Mouse (Mus musculus) CD4-positive helper T cell, adult 2 months (primary cell): ENCODE results near the gene Kcna6.

Experiments
- DNase-seq: peaks from one replicate; pipeline ENCODE4 v3.0.0-alpha.2; 2012; ENCODE audit warnings: low read depth, missing footprints, low spot score

The Kcna6 gene

GRCm38 (mm10) chr6:126735806-126736205 is 4.7 kb downstream of the Kcna6 start:
- no peak for DNase-seq

DNA sequence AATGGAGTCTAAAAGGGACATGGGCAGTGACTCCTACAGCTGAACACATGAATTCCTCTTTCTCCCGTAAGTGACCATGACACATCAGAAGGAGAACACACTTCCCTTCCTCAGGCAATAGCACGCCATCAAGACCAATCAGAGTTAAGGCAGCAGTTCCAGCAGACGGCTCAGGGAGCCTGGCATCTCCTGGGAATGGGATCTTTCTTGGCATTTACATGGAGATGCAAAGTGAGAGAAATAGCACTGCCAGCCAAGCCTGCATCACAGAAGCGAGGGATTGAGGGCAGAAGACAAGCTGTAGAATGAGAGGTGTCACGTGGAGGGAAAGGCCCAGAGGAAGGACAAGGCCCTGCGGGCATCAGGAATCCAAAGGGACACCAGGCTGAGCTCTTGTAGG is 7.8 kb downstream of the Kcna6 start:
- no peak for DNase-seq

GRCm38 (mm10) chr6:126728803-126729202 is 11.7 kb downstream of the Kcna6 start:
- DNase-seq = no peak

DNA sequence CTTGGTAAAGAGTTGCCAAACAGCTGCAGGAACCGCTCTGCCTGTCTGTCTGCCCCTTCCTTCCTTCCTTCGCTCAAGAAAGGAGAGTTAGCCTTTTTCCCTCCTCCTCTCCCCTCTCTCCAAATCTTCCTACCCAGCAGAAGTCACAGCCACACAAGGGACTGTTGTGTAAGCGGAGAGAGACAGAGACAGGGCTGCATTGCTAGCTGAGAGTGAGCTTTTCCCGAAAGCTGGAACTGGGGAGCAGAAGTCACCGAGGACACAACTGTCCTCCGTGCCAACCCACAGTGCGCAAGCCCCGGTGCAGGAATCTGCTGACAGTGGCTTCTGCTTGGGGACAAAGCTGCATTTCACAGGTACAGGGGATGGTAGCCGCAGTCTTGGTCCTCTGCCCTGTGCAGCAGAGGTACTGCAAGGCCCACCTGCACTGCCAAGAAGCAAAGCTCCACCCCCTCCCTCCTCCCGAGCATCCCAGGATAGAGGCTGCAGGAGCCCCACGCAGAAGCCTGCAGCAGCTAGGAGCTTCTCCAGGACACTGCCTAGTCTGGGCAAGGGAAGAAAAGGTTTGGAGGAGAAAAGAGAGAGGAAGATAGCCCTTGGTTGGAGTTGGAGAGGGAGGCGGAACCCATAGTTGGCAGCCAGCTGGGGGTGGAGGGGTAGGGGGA is 21.9 kb downstream of the Kcna6 start:
- no peak for DNase-seq

- no peak for DNase-seq
These were observed 27.9 kb downstream of the Kcna6 start for GRCm38 (mm10) chr6:126712531-126712930.

DNA sequence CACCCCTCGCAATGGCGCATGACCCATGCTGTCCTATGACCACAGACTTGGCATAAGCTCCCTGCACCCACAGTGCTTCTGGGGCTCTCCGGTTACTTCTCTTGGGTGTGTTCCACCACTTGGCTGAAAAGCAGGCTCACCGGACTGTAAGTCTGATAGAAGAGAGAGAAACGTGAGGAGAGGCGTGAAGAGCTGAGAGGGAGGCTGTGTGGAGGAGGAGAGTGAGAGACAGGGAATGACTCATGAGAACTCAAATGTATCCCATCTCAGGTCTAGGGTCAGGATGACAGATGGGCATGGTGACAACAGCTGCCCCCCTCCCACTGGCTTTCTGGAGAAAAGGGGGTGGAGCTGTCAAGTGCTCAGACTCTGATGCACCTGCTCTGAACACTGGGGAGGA is 34.5 kb downstream of the Kcna6 start:
- no peak for DNase-seq

GRCm38 (mm10) chr6:126704430-126704829 is 36.0 kb downstream of the Kcna6 start:
- peak; percentile 10 for DNase-seq

DNA sequence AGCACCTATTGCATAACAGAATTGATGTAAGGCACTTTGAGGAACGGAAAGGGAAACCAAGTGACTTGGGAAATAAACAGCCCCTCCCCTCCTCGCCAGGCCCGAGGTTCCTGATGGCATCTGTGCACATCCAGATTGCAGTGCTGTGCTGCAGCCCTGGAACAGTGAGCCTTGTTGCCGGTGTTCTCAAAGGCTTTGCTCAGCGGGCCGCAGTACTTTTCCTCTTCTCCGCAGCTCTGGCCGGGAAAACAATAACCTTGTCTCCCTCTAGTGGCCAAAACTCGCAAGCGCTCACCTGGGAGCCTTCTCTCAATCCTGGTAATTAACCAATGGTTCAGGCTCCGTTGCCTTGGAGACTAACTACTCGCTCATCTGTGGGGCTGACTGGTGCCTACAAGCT is 38.4 kb downstream of the Kcna6 start:
- peak; percentile 51 for DNase-seq

GRCm38 (mm10) chr6:126701196-126701595 is 39.3 kb downstream of the Kcna6 start:
- DNase-seq = no peak

DNA sequence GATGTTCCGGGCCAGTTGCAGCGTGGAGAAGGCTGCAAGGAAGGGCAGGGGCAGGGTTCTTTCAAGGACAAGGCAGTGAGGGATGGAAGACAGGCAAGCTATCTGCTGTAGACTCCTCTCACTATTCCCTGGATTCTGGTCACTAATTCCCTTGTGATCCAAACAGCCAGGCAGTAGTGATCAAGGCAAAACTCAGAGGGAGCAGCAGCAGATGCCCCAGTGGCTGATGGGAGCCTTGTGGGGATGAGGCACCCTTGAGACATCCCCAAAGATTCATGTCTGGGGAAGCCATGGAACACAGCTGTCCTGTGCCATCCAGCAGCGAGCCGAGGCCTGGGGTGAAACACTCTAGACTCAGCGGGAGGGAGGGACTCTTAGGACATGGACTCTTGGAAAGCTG is 40.5 kb downstream of the Kcna6 start:
- DNase-seq = no peak

DNA sequence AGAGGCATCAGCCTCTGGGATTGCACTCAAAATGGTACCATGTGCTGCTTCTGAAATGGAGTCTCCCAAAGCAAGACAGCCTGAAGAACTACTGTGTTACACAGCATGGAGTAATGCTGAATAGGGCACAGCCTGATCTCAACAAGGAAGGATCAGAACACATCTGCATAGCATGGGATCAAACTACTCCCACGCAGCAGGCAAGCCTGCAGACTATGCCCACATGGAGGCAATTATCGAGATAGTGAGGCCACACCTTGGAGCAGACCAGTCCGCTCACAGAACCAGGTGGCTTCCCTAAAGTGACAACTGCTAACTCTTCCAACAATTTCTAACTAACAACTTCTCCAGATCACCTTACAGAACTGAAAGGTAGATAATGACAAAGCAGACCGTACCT is 53.4 kb downstream of the Kcna6 start:
- DNase-seq = no peak

DNA sequence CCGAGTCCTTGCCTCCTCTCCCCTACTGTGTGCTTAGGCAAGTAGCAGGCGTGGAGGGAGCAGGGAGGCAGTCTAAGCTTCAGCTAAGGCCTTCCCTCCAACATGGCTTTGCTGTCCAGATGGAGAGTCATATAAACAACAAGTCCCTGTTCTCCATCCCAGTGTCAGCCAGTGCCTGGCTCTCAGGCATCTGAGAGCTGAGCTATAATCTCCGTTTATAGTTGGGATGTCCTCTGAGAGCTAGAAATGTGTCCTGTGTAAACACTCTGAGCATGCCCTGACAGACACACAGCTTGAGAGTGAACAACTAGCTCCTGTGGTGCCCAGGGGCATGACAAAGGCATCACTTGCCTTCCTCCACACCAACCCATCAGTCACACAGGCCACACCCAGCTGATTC is 55.3 kb downstream of the Kcna6 start:
- DNase-seq = no peak

GRCm38 (mm10) chr6:126678961-126679360 is 61.5 kb downstream of the Kcna6 start:
- DNase-seq = no peak

DNA sequence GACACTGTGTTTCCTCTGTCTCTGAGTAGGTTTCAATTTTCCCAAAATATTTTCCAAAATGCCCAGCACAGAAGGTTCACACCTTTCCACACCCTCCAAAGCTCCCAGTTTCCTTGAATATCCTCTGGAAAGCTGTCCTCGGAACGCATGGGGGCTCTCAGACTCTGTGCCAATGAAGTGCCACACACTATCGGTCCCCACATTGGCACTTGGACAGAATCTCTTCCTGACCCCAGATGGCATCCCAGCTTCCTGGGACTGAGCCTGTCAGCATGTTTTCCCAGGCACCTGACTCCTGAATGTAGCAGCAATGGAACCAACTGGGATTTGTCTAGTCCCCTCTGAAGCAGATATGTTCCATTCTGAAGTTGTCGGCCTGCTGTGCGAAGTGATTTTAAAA is 73.5 kb downstream of the Kcna6 start:
- DNase-seq = no peak

GRCm38 (mm10) chr6:126666091-126666490 is 74.4 kb downstream of the Kcna6 start:
- DNase-seq = no peak

DNA sequence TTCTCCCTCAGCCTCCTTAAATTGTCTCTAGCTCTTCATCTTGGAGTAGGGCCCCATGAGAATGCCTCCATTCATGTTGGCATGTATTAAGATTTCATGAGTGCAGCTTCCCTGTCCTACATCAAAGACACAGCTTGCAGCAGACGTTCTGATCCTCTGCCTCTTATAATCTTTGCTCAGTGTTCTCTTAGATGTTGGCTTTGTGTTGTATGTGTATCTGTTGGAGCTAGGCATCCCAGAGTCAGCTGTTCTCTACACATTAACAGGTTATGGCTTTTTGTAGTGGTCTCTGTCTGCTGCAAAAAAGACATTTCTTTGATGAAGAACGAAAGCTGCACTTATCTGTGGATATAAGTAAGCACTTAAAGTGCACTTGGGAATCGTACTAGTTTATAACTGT is 75.9 kb downstream of the Kcna6 start:
- no peak for DNase-seq
